Mouse (Mus musculus) stomach, postnatal 0 days (tissue): ENCODE measurements around the gene Fgfr2.

Experiments
- CTCF ChIP-seq: IDR thresholded peaks from 2 replicates; pipeline ENCODE4 v1.5.1; 2016; ENCODE audit warnings: antibody characterized with exemption, low read depth, mild to moderate bottlenecking, moderate library complexity
- EP300 ChIP-seq: optimal IDR thresholded peaks from 2 replicates; pipeline ENCODE3; 2016; ENCODE audit warnings: antibody characterized with exemption

GRCm38 (mm10) chr7:130708940-130709339 is 2414.2 kb downstream of the Fgfr2 start:
- no peak for TF ChIP-seq EP300
- no peak for TF ChIP-seq CTCF
